Mouse (Mus musculus) CH12.LX (cell line): ENCODE data around the gene Gm1043. TPM values are rescaled to one million over a fixed set of nuclear protein-coding genes. Genes with fewer than 3 reads are reported as not detected.

Experiments
- DNase-seq: peaks from one replicate; pipeline ENCODE4 v3.0.0-alpha.2; 2013; ENCODE audit errors: extremely low read depth
- H3K27ac ChIP-seq: 2 replicates; pipeline ENCODE4 v1.5.1; 2012; ENCODE audit warnings: low read depth, mild to moderate bottlenecking, control low read depth, moderate library complexity; ENCODE audit not compliant: insufficient read depth
- H3K27me3 ChIP-seq: replicated peaks from 2 replicates; pipeline ENCODE3; 2012; ENCODE audit warnings: inconsistent platforms
- H3K36me3 ChIP-seq, 2 experiments: replicated peaks in 1 of 2; 2 replicates each; pipeline versions ENCODE3 to v1.6.1; 2012; ENCODE audit warnings: inconsistent platforms in 1 of 2, low read length in 1 of 2, mild to moderate bottlenecking in 1 of 2, mixed read lengths in 1 of 2, moderate library complexity in 1 of 2; ENCODE audit not compliant: control insufficient read depth in 1 of 2, insufficient read depth in 1 of 2
- H3K4me1 ChIP-seq, 2 experiments: 2 replicates each; pipeline ENCODE4 v1.6.1; 2012; ENCODE audit warnings: inconsistent platforms in 1 of 2, moderate library complexity in 1 of 2; ENCODE audit not compliant: insufficient read depth in 2 of 2, control insufficient read depth in 1 of 2
- H3K4me2 ChIP-seq: 2 replicates; pipeline ENCODE4 v1.6.1; 2012; ENCODE audit warnings: low read depth, mild to moderate bottlenecking, control low read depth; ENCODE audit not compliant: poor library complexity, insufficient read depth, severe bottlenecking
- H3K4me3 ChIP-seq, 3 experiments: fragments of 150-350 bp in 1 of 3; sonication (generic) in 1 of 3; replicated peaks in 1 of 3; 2 replicates each; pipeline versions ENCODE3 to v1.5.1; 2011 to 2012; ENCODE audit warnings: low read depth in 2 of 3, low read length in 2 of 3, mild to moderate bottlenecking in 2 of 3, moderate library complexity in 2 of 3, control low read depth in 1 of 3, improper control_type of control experiment in 1 of 3, inconsistent platforms in 1 of 3, mixed read lengths in 1 of 3; ENCODE audit not compliant: poor library complexity in 1 of 3
- H3K79me2 ChIP-seq: replicated peaks from 2 replicates; pipeline ENCODE4 v1.6.1; 2012; ENCODE audit warnings: mild to moderate bottlenecking, moderate library complexity; ENCODE audit not compliant: control insufficient read depth, poor library complexity, insufficient read depth, severe bottlenecking; ENCODE audit errors: extremely low read depth
- H3K9ac ChIP-seq: 2 replicates; pipeline ENCODE4 v1.6.1; 2012; ENCODE audit warnings: low read depth, mild to moderate bottlenecking, control low read depth, moderate library complexity; ENCODE audit not compliant: insufficient read depth
- H3K9me3 ChIP-seq: replicated peaks from 2 replicates; pipeline ENCODE3; 2012; ENCODE audit warnings: low read length, inconsistent platforms, mixed read lengths
- CHD2 ChIP-seq: IDR thresholded peaks from 2 replicates; pipeline ENCODE4 v1.6.1; 2011; ENCODE audit warnings: low read length, improper control_type of control experiment
- E2F4 ChIP-seq: IDR thresholded peaks from 2 replicates; pipeline ENCODE4 v1.6.1; 2011; ENCODE audit warnings: low read depth, low read length, improper control_type of control experiment; ENCODE audit not compliant: insufficient replicate concordance
- ELF1 ChIP-seq: IDR thresholded peaks from 2 replicates; pipeline ENCODE4 v1.6.1; 2014; ENCODE audit warnings: low read depth, mild to moderate bottlenecking, inconsistent platforms, low read length, improper control_type of control experiment
- EP300 ChIP-seq: IDR thresholded peaks from 2 replicates; pipeline ENCODE4 v1.6.1; 2011; ENCODE audit warnings: low read length, improper control_type of control experiment
- JUN ChIP-seq: IDR thresholded peaks from 2 replicates; pipeline ENCODE4 v1.6.1; 2011; ENCODE audit warnings: low read depth, mild to moderate bottlenecking, low read length, improper control_type of control experiment, moderate library complexity; ENCODE audit not compliant: insufficient read depth
- JUND ChIP-seq: conservative IDR thresholded peaks from 2 replicates; pipeline ENCODE4 v1.6.1; 2011; ENCODE audit warnings: low read depth, low read length, improper control_type of control experiment
- KAT2A ChIP-seq: IDR thresholded peaks from 2 replicates; pipeline ENCODE4 v1.6.1; 2012; ENCODE audit warnings: low read length, improper control_type of control experiment, inconsistent platforms; ENCODE audit not compliant: insufficient replicate concordance
- MAFK ChIP-seq: IDR thresholded peaks from 2 replicates; pipeline ENCODE4 v1.6.1; 2011; ENCODE audit warnings: low read length, improper control_type of control experiment; ENCODE audit not compliant: insufficient replicate concordance
- MEF2A ChIP-seq: IDR thresholded peaks from 2 replicates; pipeline ENCODE4 v1.6.1; 2014; ENCODE audit warnings: low read depth, mild to moderate bottlenecking, inconsistent platforms, low read length, improper control_type of control experiment, borderline replicate concordance
- MYC ChIP-seq: IDR thresholded peaks from 2 replicates; pipeline ENCODE4 v1.6.1; 2011; ENCODE audit warnings: low read depth, mild to moderate bottlenecking, improper control_type of control experiment, low read length
- NELFE ChIP-seq: IDR thresholded peaks from 2 replicates; pipeline ENCODE4 v1.6.1; 2011; ENCODE audit warnings: low read depth, low read length, improper control_type of control experiment
- PAX5 ChIP-seq: IDR thresholded peaks from 2 replicates; pipeline ENCODE4 v1.6.1; 2012; ENCODE audit warnings: low read length, inconsistent platforms, mixed read lengths
- POLR2AphosphoS2 ChIP-seq: IDR thresholded peaks from 2 replicates; pipeline ENCODE4 v1.6.1; 2011; ENCODE audit warnings: low read depth, low read length, improper control_type of control experiment
- RCOR1 ChIP-seq: conservative IDR thresholded peaks from 2 replicates; pipeline ENCODE4 v1.6.1; 2012; ENCODE audit warnings: low read depth, mild to moderate bottlenecking, inconsistent platforms, low read length, improper control_type of control experiment
- SMC3 ChIP-seq: IDR thresholded peaks from 2 replicates; pipeline ENCODE4 v1.6.1; 2011; ENCODE audit warnings: low read depth, low read length, improper control_type of control experiment
- TCF12 ChIP-seq: IDR thresholded peaks from 2 replicates; pipeline ENCODE4 v1.6.1; 2014; ENCODE audit warnings: low read depth, mild to moderate bottlenecking, inconsistent platforms, low read length, improper control_type of control experiment
- USF2 ChIP-seq: conservative IDR thresholded peaks from 2 replicates; pipeline ENCODE4 v1.6.1; 2011; ENCODE audit warnings: low read depth, low read length, improper control_type of control experiment
- ZC3H11A ChIP-seq: IDR thresholded peaks from 2 replicates; pipeline ENCODE4 v1.6.1; 2012; ENCODE audit warnings: low read depth, mild to moderate bottlenecking, inconsistent platforms, low read length, improper control_type of control experiment
- ZKSCAN1 ChIP-seq: IDR thresholded peaks from 2 replicates; pipeline ENCODE4 v1.6.1; 2012; ENCODE audit warnings: low read depth, inconsistent platforms, low read length, improper control_type of control experiment, borderline replicate concordance
- ZMIZ1 ChIP-seq: IDR thresholded peaks from 2 replicates; pipeline ENCODE4 v1.6.1; 2012; ENCODE audit warnings: low read depth, mild to moderate bottlenecking, inconsistent platforms, low read length, improper control_type of control experiment
- ZNF384 ChIP-seq: IDR thresholded peaks from 2 replicates; pipeline ENCODE4 v1.6.1; 2012; ENCODE audit warnings: low read depth, low read length, improper control_type of control experiment, inconsistent platforms
- dilution Hi-C: fragments of 300-500 bp; cut with MboI; formaldehyde crosslinking; loops from 2 replicates; pipeline ENCODE4 v1.14.3; 2020; ENCODE audit warnings: low sequenced_read_pairs; ENCODE audit not compliant: extremely low pct_unique_long_range_greater_than_20kb, extremely low pct_ligation_motif_present
- in situ Hi-C: fragments of 300-500 bp; cut with MboI; formaldehyde crosslinking; loops from 3 replicates; pipeline ENCODE4 v1.14.3; 2019; ENCODE audit warnings: low sequenced_read_pairs, low pct_ligation_motif_present, low pct_unique_long_range_greater_than_20kb, mixed read lengths
- polyA plus RNA-seq: library from polyadenylated mRNA; unstranded; fragments of >175 nt; gene quantifications from 2 replicates; pipeline ENCODE4 v1.2.1, GENCODE M21; 2012; ENCODE audit warnings: low read depth; ENCODE audit not compliant: insufficient read length
- total RNA-seq, 2 experiments: library from RNA; depleted of rRNA; stranded (reverse); fragments of 300-350 nt in 1 of 2; fragments of >200 nt in 1 of 2; gene quantifications; 2 replicates each; pipeline ENCODE4 v1.2.3; 2012 to 2014

The Gm1043 gene
- total and polyA plus RNA-seq, 3 experiments = not detected

GRCm38 (mm10) chr5:37246138-37246910 is 161.2 kb downstream of the Gm1043 start (continued):
- TF ChIP-seq NELFE (no peak), SMC3 (no peak), MAFK (0 out of 2 replicates have a peak, but pooled peaks have one; percentile 8), POLR2AphosphoS2 (no peak)

GRCm38 (mm10) chr5:37247456-37247855 is 162.3 kb downstream of the Gm1043 start:
- Histone ChIP-seq H3K4me2 (no peak overlapping the region), H3K9ac (no peak overlapping the region), H3K4me1 (peaks cover 12 to 41% of the 10 kb centered on the region in 2 experiments), H3K79me2 (no peaks in the 10 kb centered on the region), H3K27ac (no peak overlapping the region), H3K9me3 (no peaks in the 10 kb centered on the region), H3K4me3 (no peak overlapping the region), H3K36me3 (peaks cover 0 to 9% of the 10 kb centered on the region in 2 experiments), H3K27me3 (peaks cover 12% of the 10 kb centered on the region)
- TF ChIP-seq MEF2A (no peak), E2F4 (no peak), USF2 (no peak), ELF1 (no peak), POLR2AphosphoS2 (no peak), JUND (no peak), ZC3H11A (no peak), ZNF384 (no peak), RCOR1 (no peak), CHD2 (no peak), ZMIZ1 (no peak), PAX5 (no peak), MYC (no peak), NELFE (no peak), EP300 (no peak), TCF12 (no peak), ZKSCAN1 (no peak), MAFK (no peak), KAT2A (no peak), JUN (no peak)
- in situ Hi-C loops = loop anchor here (5.0 kb wide), 1 partner anchor 40 kb away; no protein-coding TSS in a partner anchor
- dilution Hi-C loops = no loop called here
- DNase-seq = no peak
